Mouse (Mus musculus) gastrocnemius, adult 2 months (tissue): ENCODE data around the gene Tomm40. TPM values are rescaled to one million over a fixed set of nuclear protein-coding genes. Genes with fewer than 3 reads are reported as not detected.

Experiments used
- DNase-seq: peaks from one replicate; pipeline ENCODE4 v3.0.0; 2022
- H3K27ac ChIP-seq: fragments of 200-600 bp; 2 replicates; pipeline ENCODE4 v1.8.1; 2022; ENCODE audit warnings: mild to moderate bottlenecking
- H3K4me3 ChIP-seq: fragments of 200-600 bp; 2 replicates; pipeline ENCODE4 v1.8.1; 2022; ENCODE audit warnings: mild to moderate bottlenecking, moderate library complexity
- CTCF ChIP-seq: fragments of 200-600 bp; IDR thresholded peaks from 2 replicates; pipeline ENCODE4 v1.8.1; 2022; ENCODE audit warnings: antibody characterized with exemption, mild to moderate bottlenecking, moderate library complexity
- intact Hi-C: fragments of 180-260 bp; cut with DNase I; formaldehyde crosslinking; loops from one replicate; pipeline ENCODE4 v1.15.1; 2025
- total RNA-seq, 2 experiments: library from RNA; stranded (reverse); gene quantifications; 2 replicates each; pipeline ENCODE4 v1.2.3; 2021

The Tomm40 gene
- total RNA-seq, 2 experiments from 2014 or later, result 41.0 to 52.4 TPM

DNA sequence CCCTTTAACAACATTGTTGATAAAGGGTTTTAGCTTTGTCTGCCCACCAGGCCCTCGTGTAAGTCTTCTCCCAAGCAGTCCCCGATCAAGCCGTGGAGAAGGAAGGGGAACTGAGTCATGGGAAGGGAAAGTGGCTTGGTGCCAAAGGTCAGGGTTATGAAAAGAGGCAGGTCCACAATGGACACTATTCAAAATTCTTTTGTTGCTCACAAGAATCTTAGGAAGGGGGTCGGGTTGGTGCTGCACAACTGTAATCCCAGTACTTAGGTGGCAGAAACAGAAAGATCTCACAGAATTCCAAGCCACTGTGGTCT lies 35.8 kb upstream of the Tomm40 start:
- DNase-seq, result no peak
- Histone ChIP-seq H3K27ac (peak overlapping the region; percentile 84), H3K4me3 (no peak overlapping the region)
- TF ChIP-seq CTCF, result no peak
- intact Hi-C loops, result loop anchor here (5.0 kb wide), 1 partner anchor 91 kb away; no protein-coding TSS in a partner anchor

DNA sequence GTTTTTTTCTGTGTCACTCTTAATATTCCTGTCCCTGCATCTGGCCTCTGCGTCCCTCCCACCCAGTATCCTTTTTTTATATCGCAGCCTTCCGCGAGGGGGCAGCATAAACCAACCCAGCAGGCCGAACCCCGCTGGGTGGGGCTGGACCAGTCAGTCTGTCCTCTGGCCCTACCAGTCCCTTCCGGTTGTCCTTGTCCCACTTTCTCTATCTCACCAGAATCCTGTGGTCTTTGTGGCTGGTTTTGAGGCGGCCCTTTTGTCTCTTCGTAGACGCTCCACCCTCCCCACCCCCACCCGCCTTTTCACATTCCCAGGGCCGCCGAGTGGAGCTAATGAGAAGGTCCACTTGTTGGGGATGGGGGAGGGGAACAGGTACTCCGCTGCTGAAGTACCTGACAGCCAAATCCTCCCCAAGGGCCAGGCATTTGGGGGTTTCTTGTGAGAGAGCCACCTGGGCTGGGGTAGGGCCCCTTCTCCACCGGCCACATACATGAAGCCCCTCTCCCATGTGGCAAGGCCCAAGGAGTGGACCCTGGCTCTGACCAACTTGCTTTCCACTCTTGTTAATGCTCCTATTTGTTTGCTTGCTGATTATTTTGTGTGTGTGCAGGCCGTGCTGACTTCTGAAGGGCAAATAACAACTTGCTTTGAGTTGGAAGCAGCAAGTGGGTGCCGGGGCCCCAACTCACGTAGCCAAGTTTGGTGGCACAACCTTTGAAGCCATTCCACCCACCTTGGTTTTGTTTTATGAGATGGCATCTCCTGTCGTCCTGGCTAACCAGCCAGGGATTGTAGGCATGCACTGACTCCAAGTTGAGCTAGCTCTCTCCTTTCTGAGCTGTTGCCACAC lies 35.2 kb upstream of the Tomm40 start, which contains the start of gene Nectin2:
Gene Nectin2, minus strand, starts transcription at position 267 of the 853 bp plus-strand sequence.
- peak within 1 kb of the TSS; percentile 88 for H3K27ac ChIP-seq
- TF ChIP-seq CTCF, result peak; percentile 94
- DNase-seq, result peak; percentile 94
- H3K4me3 ChIP-seq, result peak within 1 kb of the TSS; percentile 84
- intact Hi-C loops, result loop anchor here (1.0 to 5.0 kb wide), 2 partner anchors 40 to 92 kb away; no protein-coding TSS in a partner anchor

- peak overlapping the region; percentile 88 for H3K27ac ChIP-seq
- H3K4me3 ChIP-seq, result peak overlapping the region; percentile 84
- intact Hi-C loops, result loop anchor here (1.0 to 5.0 kb wide), 3 partner anchors 33 to 93 kb away; no protein-coding TSS in a partner anchor
- peak; percentile 96 for DNase-seq
- TF ChIP-seq CTCF, result peak; percentile 83
Measured at GRCm38 (mm10) chr7:19749389-19750216, 34.4 kb upstream of the Tomm40 start.

DNA sequence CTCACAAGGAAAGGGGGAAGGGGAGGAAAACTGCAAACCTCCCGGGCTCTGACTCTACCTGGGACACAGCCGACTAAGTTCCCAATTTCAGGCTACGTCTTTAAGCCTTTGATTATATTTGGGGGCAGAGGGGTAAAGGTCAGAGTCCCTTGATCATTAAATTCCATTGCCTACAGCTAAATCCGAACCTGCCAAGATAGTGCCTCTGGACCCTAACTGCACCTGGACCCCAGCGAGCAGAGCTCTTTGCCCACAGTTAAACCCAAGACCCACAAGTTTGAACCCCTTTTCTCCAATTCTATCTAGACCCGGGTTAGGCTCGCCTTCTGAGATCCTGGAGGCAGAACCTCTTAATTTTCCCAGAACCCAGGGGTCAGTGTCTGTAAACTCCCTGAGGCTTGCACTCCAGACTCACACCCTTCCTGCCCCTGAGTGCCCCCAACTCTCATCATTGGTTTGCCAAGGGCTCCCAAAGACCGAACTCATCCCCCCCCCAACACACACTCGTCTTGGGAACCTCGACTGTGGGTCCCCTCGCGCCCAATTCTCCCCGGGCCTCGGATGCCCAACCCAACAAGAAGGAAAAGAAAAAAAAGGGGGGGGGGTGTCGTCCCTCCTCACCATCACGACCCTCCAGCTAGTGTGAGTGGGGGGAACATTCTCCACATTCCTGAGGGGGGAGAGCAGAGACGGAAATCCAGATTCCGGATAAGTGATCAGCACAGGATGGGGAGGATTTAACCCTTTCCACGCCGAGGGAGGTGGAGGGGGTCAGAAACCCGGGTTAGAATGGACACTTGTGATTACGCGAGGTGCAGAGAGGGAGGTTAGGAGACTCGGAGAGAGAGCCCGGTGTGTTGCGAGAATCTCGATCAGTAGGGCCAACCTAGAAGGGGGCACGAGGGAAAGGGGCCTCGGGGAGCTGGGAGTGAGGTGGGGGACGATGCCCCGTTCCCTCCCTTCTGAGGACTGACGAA lies 33.3 kb upstream of the Tomm40 start:
- intact Hi-C loops, result loop anchor here (2.0 kb wide), 1 partner anchor 32 kb away; no protein-coding TSS in a partner anchor
- no peak for DNase-seq
- Histone ChIP-seq H3K4me3 (peak overlapping the region; percentile 84), H3K27ac (peak overlapping the region; percentile 88)
- TF ChIP-seq CTCF, result no peak

GRCm38 (mm10) chr7:19747420-19748218 lies 32.4 kb upstream of the Tomm40 start:
- no peak for DNase-seq
- Histone ChIP-seq H3K27ac (peak overlapping the region; percentile 88), H3K4me3 (peak overlapping the region; percentile 84)
- no peak for TF ChIP-seq CTCF
- intact Hi-C loops, result loop anchor here (2.0 kb wide), 1 partner anchor 31 kb away; no protein-coding TSS in a partner anchor

DNA sequence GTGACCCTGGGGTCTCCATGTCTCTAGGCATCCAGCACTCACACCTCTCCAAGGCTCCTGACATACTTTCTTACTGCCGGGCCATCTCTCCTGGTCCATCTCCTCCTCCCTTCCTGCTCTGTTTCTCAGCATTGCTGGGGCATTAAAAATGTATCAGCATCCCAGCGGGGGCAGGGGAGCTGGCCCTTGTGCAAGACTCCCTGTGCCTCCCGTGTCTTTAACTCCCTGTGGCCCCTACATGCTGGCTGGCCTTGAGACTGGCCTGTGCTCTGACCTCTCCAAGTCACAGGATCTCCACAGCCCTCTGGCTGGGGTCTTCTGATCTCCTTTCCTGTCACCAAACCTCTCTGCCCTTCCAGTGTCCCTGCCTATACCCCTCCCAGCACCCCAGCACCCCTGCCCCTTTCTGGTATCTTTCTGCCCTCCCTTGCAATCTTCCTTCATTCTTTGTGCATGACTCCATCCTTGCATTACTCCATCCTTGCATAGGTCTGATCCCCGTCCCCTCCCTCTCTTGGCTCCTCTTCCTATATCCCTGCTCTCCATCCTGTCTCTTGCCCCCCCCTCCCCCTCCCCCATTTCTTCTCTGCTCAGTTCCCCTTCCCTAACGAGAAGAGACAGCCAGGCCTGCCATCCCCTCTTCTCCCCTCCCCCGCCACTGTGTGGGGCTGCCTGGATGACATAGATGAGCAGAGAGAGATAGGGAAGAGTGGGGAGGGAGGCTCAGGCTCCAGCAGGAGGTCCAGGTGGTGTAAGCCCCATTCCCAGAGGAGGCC lies 31.4 kb upstream of the Tomm40 start:
- intact Hi-C loops, result no loop called here
- DNase-seq, result no peak

GRCm38 (mm10) chr7:19745971-19746370 lies 30.7 kb upstream of the Tomm40 start:
- Histone ChIP-seq H3K4me3 (no peak overlapping the region), H3K27ac (peak overlapping the region; percentile 78)
- intact Hi-C loops, result no loop called here
- no peak for DNase-seq
- TF ChIP-seq CTCF, result no peak

More for the DNA sequence above, 31.4 kb upstream of the Tomm40 start:
- no peak for TF ChIP-seq CTCF
- H3K27ac ChIP-seq, result no peak overlapping the region
- H3K4me3 ChIP-seq, result no peak overlapping the region

GRCm38 (mm10) chr7:19744590-19745385 lies 29.6 kb upstream of the Tomm40 start:
- Histone ChIP-seq H3K4me3 (peak overlapping the region; percentile 38), H3K27ac (peak overlapping the region; percentile 78)
- intact Hi-C loops, result no loop called here
- DNase-seq, result no peak
- no peak for TF ChIP-seq CTCF

DNA sequence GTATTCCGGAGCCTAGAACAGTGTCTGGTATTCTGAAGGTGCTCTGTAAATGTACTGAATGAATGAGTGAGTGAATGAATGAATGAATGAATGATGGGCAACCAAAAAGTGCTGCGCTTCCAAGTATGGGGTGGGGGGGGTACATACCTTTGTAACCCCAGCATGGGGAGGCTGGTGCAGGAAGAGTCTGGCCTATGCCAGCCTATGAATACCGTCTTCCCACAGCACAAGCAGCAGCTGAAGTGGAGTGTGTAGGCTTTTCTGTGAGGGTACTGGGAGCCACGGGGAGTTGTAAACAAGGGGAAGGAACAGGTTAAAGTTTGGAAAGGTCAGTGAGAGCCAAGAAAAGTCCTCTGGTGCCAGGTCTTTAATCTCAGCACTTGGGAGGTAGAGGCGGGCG lies 28.6 kb upstream of the Tomm40 start:
- H3K27ac ChIP-seq, result no peak overlapping the region; the same call in 1 of the 2 replicates
- DNase-seq, result no peak
- no peak overlapping the region for H3K4me3 ChIP-seq
- no peak for TF ChIP-seq CTCF
- intact Hi-C loops, result no loop called here

DNA sequence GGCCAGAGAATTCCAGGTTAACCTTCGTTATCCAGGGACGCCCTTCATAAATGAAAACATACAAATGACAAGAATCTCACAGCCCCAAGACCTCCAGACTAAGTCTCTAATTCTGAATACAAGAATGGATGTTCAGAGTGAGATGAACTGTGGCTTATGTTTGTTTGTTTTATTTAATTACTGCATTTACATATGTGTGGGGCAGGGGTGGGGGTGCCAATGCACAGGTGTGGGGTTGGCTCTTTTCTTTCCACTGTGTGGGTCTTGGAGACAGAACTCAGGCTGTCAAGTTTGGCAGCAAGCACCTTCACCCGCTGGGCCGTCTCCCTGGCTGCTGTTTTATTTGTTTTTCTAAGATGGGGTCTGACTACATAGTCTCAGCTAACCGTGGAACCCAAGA lies 27.2 kb upstream of the Tomm40 start:
- Histone ChIP-seq H3K27ac (no peak overlapping the region), H3K4me3 (no peak overlapping the region)
- TF ChIP-seq CTCF, result no peak
- no peak for DNase-seq
- intact Hi-C loops, result no loop called here
